Mouse (Mus musculus) liver, embryonic 14.5 days (tissue): ENCODE results near the gene Ublcp1.

Experiments
- CTCF ChIP-seq: IDR thresholded peaks from 2 replicates; pipeline ENCODE4 v1.5.1; 2016; ENCODE audit warnings: antibody characterized with exemption, low read depth, control low read depth
- EP300 ChIP-seq: IDR thresholded peaks from 2 replicates; pipeline ENCODE4 v1.6.1; 2016; ENCODE audit warnings: antibody characterized with exemption, low read depth

DNA sequence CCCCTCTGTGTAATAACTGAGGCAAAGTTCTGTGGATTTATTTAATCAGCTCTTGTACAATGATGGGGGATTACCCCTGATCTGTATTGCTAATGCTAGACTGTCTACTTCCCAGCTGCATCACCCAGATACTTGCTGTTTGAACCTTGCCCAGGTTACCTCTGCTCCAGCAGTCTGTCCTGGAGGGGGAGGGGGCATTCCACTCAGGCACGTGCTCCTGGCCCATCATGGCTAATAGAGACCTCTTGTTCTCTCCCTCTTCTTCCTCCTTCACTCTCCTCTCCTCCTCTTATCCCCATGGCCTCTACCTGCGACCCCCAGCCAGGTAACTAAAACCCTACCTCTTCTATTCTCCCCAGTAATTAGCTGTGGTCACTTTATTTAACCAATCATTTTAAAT is 44.4 kb upstream of the Ublcp1 start:
- TF ChIP-seq CTCF (no peak), EP300 (no peak)
